Mouse (Mus musculus): ENCODE data around the gene Dmgdh.

The Dmgdh gene

DNA sequence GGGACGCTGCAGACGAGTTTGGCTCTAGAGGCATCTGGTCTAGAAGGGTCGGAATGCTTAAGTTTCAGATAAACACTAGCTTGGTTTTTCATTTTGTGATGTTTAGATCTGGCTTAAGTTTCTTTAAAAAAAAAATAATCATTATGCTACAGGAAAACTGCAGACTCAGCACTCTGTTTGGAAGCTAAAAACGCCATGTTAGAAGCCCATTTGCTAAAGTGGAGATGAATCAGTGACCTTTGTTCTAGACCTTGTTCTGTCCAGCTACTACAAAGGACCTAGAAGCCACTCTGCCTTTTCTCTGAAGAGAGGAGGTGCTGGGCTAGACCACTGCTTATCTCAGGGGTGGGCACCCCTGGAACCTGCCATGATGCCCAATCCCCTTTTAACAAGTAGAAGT lies 36.1 kb downstream of the Dmgdh start:
- DNase-seq (ENCODE audit: low read depth, low spot score): no peak

- no peak for DNase-seq (ENCODE audit: low read depth, low spot score)
Measured at GRCm38 (mm10) chr13:93711226-93711625, 37.0 kb downstream of the Dmgdh start.

DNA sequence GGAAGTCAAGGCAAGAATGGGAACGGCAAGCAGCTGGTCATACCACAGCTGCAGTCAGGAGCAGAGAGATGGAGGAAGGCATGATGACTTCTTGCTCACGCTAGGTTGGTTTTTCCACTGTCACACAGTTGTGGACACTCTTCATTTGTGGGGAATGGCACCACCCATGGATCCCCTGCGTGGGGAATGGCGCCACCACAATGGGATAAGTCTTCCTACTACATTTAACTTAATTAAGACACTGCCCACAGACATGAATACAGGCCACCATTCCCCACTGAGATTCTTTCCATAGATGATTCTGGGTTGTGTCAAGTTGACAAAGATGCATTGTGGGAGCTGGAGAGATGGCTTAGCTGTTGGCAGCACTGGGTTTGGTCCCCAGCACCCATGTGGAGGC lies 38.1 kb downstream of the Dmgdh start:
- no peak for DNase-seq (ENCODE audit: low read depth, low spot score)

DNA sequence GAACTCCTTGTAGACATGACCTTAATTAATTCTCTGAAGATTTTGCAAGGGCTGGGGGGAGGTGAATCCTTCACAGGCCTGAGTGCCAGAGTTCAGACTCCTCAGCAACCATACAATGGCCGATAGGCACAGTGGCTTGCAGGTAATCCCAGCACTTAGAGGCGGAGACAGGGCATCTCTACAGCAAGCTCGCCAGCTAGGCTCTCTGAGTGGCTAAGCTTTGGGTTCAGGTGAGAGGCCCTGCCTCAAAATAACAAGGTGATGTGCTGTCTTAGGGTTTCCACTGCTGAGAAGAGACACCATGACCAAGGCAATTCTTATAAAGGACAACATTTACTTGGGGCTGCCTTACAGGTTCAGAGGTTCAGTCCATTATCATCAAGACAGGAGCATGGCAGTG lies 39.6 kb downstream of the Dmgdh start:
- DNase-seq (ENCODE audit: low read depth, low spot score): no peak

DNA sequence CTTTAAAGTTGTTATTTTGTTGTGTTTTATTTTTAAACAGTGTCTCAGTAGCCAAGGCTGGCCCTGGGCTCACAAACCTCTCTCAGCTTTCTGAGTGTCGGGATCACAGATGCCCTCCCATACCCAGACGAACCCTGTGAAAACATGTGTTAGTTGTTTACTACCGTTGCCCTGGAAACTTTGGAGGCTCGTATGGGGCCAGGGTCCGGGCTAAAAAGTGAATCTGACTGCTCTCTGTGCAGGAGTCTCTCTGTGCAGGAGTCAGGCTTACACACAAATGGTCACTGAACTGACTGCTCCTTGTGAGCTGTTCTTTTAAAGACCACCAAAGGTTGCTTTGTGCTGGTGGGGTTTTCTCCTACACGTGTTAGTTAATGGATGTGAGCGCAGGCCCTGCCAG lies 42.9 kb downstream of the Dmgdh start:
- peak; percentile 9 for DNase-seq (ENCODE audit: low read depth, low spot score)

DNA sequence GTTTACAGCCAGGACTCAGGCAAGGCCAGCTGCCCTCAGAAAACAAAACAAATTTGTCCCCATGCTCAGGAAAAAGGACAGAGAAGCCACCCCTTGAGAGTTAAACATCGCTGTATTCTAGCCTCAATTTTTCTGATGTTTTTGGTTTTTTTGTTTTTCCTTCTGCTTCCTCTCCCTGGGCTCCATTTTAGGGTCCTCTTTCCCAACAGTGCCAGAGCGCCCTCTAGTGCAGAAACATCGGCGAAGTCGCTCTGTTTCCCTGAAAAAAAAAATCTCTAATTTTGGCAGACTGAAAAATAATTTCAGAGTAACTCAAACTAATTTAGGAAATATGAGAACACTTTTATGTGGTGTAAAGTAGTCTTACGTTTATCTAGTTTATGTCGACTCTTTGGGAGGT lies 44.7 kb downstream of the Dmgdh start:
- DNase-seq (ENCODE audit: low read depth, low spot score): peak; percentile 56

GRCm38 (mm10) chr13:93721916-93722315 lies 47.7 kb downstream of the Dmgdh start:
- no peak for DNase-seq (ENCODE audit: low read depth, low spot score)

GRCm38 (mm10) chr13:93723455-93723854 lies 49.2 kb downstream of the Dmgdh start:
- no peak for DNase-seq (ENCODE audit: low read depth, low spot score)

DNA sequence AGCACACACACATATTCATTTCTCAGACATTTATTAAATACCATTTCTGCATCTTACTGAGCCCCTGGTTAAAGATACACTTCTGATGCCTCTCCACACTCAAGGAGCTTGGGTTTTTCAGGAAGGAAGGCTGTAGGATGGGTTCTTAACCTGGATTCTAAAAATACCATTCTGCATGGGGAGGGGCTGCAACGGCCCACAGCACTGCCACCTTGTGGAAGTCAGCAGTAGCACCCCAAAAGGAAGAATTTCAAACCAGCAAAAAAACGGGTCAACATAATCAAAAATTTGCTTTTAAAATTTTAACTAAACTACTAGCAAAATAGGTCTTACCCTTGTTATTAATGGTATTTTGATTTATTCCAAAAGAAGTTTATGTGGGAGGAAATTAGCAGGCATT lies 50.0 kb downstream of the Dmgdh start:
- no peak for DNase-seq (ENCODE audit: low read depth, low spot score)

GRCm38 (mm10) chr13:93735131-93735636 lies 61.0 kb downstream of the Dmgdh start:
- no peak for DNase-seq (ENCODE audit: low read depth, low spot score)

- DNase-seq (ENCODE audit: low read depth, low spot score): no peak
Measured at GRCm38 (mm10) chr13:93744118-93744517, 69.9 kb downstream of the Dmgdh start.

DNA sequence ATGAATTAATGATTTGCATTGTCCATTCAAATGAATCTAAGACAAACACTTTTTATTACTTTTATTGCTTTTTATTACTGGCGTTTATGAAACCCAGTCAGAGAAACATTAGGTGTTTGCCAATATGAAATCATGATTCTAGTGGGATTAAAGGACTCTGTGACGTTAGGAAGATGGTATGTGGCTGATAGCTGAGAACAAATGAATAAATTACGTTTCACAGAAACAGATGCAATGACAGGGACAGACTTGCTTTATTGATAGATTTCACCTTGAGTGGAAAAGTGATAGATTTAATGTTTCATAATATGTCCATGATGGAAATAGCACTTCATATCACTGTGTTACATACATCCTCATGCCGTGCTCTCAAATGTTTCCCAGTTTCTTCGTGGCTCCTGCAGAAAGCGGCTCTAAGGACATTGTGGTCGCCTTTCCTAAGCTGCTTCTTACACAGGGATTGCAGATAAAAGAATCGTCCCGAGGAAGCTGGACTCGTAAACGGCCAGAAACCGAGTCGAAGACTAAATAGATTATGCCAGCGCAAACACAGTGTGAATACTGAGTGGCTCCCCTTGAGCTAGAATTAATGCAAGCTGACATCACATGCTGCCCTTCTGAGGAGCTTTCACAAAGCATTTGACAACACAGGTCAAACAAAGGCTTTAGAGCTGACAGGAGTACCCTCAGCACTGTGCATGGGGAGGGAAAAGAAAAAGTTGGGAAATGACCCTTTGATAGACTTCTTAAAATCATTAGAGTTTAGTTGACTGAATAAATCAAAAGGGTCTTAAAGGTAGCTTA lies 78.6 kb downstream of the Dmgdh start:
- DNase-seq (ENCODE audit: low read depth, low spot score): no peak

DNA sequence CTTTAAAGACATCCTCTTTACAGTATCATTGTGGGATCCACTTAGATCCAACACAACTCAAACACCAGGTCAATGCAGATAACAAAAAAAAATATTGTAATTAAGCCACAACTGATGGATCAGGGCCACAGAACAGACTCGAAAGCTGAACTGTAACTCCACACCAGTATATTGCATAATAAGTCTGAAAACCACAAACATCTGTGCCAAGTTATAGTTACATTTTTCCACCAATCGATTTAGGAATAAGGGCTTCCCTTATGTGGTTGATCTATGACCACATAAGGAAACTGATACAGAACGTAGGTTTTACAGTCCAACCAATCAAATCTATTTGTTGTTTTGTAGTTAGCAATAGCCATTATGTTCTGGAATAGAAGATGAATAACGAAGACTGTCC lies 80.9 kb downstream of the Dmgdh start:
- DNase-seq (ENCODE audit: low read depth, low spot score): no peak

DNA sequence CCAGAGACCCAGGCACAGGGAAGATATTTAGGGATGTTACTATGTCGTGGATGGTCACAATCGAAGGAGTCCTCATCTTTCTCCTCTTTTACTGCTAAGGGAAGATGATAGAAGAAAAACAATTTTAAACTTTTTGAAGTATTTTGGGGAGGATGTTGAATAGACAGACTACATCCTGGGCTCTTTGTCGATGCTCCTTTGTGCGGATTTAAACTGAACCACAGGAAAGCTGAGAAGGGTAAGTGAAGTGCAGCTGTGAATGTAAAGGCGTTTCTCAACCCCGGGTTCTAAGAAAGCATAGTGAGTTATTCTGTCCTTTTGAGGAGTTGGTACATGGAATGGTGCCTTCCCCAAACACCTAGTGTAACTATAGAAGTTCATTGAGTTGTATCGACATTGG lies 82.4 kb downstream of the Dmgdh start:
- no peak for DNase-seq (ENCODE audit: low read depth, low spot score)

GRCm38 (mm10) chr13:93757514-93757913 lies 83.3 kb downstream of the Dmgdh start:
- no peak for DNase-seq (ENCODE audit: low read depth, low spot score)

GRCm38 (mm10) chr13:93758149-93758898 lies 84.1 kb downstream of the Dmgdh start:
- no peak for DNase-seq (ENCODE audit: low read depth, low spot score)

DNA sequence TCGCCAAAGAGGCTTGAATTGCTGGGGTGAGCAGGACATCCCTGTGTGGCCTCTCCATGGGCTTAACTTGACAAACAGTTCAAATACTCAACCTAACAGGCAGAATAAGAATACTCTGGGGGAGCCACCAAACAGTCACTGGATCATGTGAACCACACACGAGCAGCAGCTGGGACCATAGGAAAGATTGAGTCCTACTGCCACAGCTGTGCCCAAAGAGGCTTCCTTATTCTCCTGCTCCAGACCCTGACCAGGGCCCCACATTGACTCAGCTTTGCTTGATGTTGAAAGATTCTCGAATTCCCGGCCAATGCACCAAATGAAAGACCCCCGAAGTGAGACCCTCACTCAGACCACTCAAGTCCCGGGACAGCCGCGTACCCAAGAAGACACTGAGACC lies 87.6 kb downstream of the Dmgdh start:
- DNase-seq (ENCODE audit: low read depth, low spot score): no peak

DNA sequence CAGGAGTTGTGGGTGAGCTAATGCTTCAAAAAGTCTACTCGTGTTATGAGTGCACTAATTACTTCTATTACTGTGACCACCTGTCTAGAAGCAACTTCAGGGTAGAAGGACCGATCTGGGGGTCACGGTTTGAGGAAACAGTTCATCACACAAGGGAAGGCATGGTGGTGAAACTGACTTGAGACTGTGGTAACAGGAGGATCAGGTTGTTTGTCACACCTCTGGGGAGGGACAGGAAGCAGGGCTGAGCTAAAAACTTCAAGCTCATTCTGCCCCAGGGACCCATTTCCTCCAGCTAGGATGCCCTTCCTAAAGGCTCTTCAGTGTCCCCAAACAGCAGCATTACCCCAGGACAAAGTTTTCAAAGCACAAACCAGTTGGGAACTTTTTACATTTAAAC lies 88.6 kb downstream of the Dmgdh start:
- no peak for DNase-seq (ENCODE audit: low read depth, low spot score)

GRCm38 (mm10) chr13:93764321-93764973 lies 90.2 kb downstream of the Dmgdh start:
- no peak for DNase-seq (ENCODE audit: low read depth, low spot score)

- DNase-seq (ENCODE audit: low read depth, low spot score): no peak
Measured at GRCm38 (mm10) chr13:93771031-93771587, 96.9 kb downstream of the Dmgdh start.

- peak; percentile 75 for DNase-seq (ENCODE audit: low read depth, low spot score)
Measured at GRCm38 (mm10) chr13:93771588-93772278, 97.5 kb downstream of the Dmgdh start, which contains the start of gene Arsb. TSS of gene Arsb (plus strand) at chr13:93771630.

Data from embryo, embryonic 11.5 days (tissue).